Mouse (Mus musculus): ENCODE measurements around the gene Fstl3. TPM values are rescaled to one million over a fixed set of nuclear protein-coding genes. Genes with fewer than 3 reads are reported as not detected.

Fstl3 gene
- polyA plus RNA-seq, 1 experiment: 12.1 TPM

- Histone ChIP-seq H3ac (ENCODE audit: control insufficient read depth, insufficient read length, low read depth) (no peak overlapping the region), H3K79me3 (ENCODE audit: low read depth) (peaks cover 44% of the 10 kb centered on the region), H3K36me3 (ENCODE audit: control insufficient read depth, insufficient read depth) (peaks cover 58% of the 10 kb centered on the region), H3K27me3 (ENCODE audit: control insufficient read depth, insufficient read depth, insufficient read length) (no peaks in the 10 kb centered on the region), H3K79me2 (ENCODE audit: control insufficient read depth, insufficient read depth) (peaks cover 63% of the 10 kb centered on the region), H3K4me3 (ENCODE audit: insufficient read depth, poor library complexity, severe bottlenecking) (no peak overlapping the region)
- TF ChIP-seq MYOG (IDR thresholded peaks at IDR 0.05; ENCODE audit: control insufficient read depth, extremely low read depth, insufficient read length) (no peak), FOSL1 (IDR thresholded peaks at IDR 0.05; ENCODE audit: insufficient read depth, low read length, poor library complexity, severe bottlenecking) (no peak), MAX (IDR thresholded peaks at IDR 0.05) (no peak), MYOD1 (IDR thresholded peaks at IDR 0.05; ENCODE audit: control insufficient read depth, insufficient read length, low read depth) (no peak), CTCF (IDR thresholded peaks at IDR 0.05; ENCODE audit: control insufficient read depth, insufficient read depth, insufficient read length) (no peak), USF1 (IDR thresholded peaks at IDR 0.05; ENCODE audit: low read depth) (no peak), CEBPB (IDR thresholded peaks at IDR 0.05; ENCODE audit: low read depth) (no peak)
Observed at GRCm38 (mm10) chr10:79764234-79764633, 12.8 kb upstream of the Fstl3 start.

DNA sequence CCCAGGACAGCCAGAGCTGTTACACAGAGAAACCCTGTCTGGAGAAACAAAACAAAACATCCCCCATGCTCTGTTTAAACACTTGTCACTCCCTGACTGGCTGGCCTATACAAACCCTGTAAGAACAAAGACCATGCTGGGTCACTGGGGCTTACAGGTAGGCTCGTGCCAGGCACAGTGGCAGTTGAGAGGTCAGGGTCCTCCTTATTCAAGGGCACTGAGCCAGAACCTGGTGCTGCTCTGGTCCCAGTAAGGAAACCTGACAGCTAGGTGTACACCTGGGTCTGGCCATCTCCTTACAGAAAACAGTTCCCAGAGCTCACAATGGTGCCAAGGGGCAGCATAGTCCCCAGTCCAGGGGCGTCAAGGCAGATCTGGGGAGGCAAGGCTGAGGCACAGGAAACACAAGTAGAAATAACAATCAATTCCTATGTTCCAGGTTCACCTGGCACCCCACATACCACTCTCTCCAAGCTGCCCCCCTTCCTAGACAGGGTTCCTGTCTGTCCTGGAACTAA, 11.8 kb upstream of the Fstl3 start:
- TF ChIP-seq MAX (IDR thresholded peaks at IDR 0.05) (no peak), MYOD1 (IDR thresholded peaks at IDR 0.05; ENCODE audit: control insufficient read depth, insufficient read length, low read depth) (no peak), USF1 (IDR thresholded peaks at IDR 0.05; ENCODE audit: low read depth) (no peak), FOSL1 (IDR thresholded peaks at IDR 0.05; ENCODE audit: insufficient read depth, low read length, poor library complexity, severe bottlenecking) (no peak), MYOG (IDR thresholded peaks at IDR 0.05; ENCODE audit: control insufficient read depth, extremely low read depth, insufficient read length) (no peak), CTCF (IDR thresholded peaks at IDR 0.05; ENCODE audit: control insufficient read depth, insufficient read depth, insufficient read length) (no peak), CEBPB (IDR thresholded peaks at IDR 0.05; ENCODE audit: low read depth) (no peak)
- Histone ChIP-seq H3ac (ENCODE audit: control insufficient read depth, insufficient read length, low read depth) (peak overlapping the region; percentile 89), H3K27me3 (ENCODE audit: control insufficient read depth, insufficient read depth, insufficient read length) (no peaks in the 10 kb centered on the region)

GRCm38 (mm10) chr10:79766001-79766507, 11.0 kb upstream of the Fstl3 start:
- no peak for TF ChIP-seq FOSL1 (IDR thresholded peaks at IDR 0.05; ENCODE audit: insufficient read depth, low read length, poor library complexity, severe bottlenecking)
- no peak for TF ChIP-seq MAX (IDR thresholded peaks at IDR 0.05)
- no peak for TF ChIP-seq CEBPB (IDR thresholded peaks at IDR 0.05; ENCODE audit: low read depth)
- TF ChIP-seq USF1 (IDR thresholded peaks at IDR 0.05; ENCODE audit: low read depth): no peak
- TF ChIP-seq MYOD1 (IDR thresholded peaks at IDR 0.05; ENCODE audit: control insufficient read depth, insufficient read length, low read depth): no peak
- TF ChIP-seq CTCF (IDR thresholded peaks at IDR 0.05; ENCODE audit: control insufficient read depth, insufficient read depth, insufficient read length): no peak
- no peak for TF ChIP-seq MYOG (IDR thresholded peaks at IDR 0.05; ENCODE audit: control insufficient read depth, extremely low read depth, insufficient read length)
- Histone ChIP-seq H3K4me3 (ENCODE audit: insufficient read depth, poor library complexity, severe bottlenecking) (peak overlapping the region; percentile 99), H3K79me2 (ENCODE audit: control insufficient read depth, insufficient read depth) (peaks cover 57% of the 10 kb centered on the region), H3K36me3 (ENCODE audit: control insufficient read depth, insufficient read depth) (peaks cover 40% of the 10 kb centered on the region), H3K79me3 (ENCODE audit: low read depth) (peaks cover 44% of the 10 kb centered on the region), H3K27me3 (ENCODE audit: control insufficient read depth, insufficient read depth, insufficient read length) (no peaks in the 10 kb centered on the region), H3ac (ENCODE audit: control insufficient read depth, insufficient read length, low read depth) (peak overlapping the region; percentile 89)

More for the DNA sequence above, 11.8 kb upstream of the Fstl3 start:
- Histone ChIP-seq H3K79me2 (ENCODE audit: control insufficient read depth, insufficient read depth) (peaks cover 63% of the 10 kb centered on the region), H3K79me3 (ENCODE audit: low read depth) (peaks cover 44% of the 10 kb centered on the region), H3K4me3 (ENCODE audit: insufficient read depth, poor library complexity, severe bottlenecking) (peak overlapping the region; percentile 99), H3K36me3 (ENCODE audit: control insufficient read depth, insufficient read depth) (peaks cover 48% of the 10 kb centered on the region)

GRCm38 (mm10) chr10:79766508-79767325, 10.4 kb upstream of the Fstl3 start, which contains the start of gene Rnf126:
TSS of gene Rnf126 (minus strand) at chr10:79766952.
- TF ChIP-seq MAX (IDR thresholded peaks at IDR 0.05): peak; percentile 82
- TF ChIP-seq FOSL1 (IDR thresholded peaks at IDR 0.05; ENCODE audit: insufficient read depth, low read length, poor library complexity, severe bottlenecking): no peak
- H3K36me3 ChIP-seq (ENCODE audit: control insufficient read depth, insufficient read depth): peaks cover 34% of the 10 kb centered on the region

DNA sequence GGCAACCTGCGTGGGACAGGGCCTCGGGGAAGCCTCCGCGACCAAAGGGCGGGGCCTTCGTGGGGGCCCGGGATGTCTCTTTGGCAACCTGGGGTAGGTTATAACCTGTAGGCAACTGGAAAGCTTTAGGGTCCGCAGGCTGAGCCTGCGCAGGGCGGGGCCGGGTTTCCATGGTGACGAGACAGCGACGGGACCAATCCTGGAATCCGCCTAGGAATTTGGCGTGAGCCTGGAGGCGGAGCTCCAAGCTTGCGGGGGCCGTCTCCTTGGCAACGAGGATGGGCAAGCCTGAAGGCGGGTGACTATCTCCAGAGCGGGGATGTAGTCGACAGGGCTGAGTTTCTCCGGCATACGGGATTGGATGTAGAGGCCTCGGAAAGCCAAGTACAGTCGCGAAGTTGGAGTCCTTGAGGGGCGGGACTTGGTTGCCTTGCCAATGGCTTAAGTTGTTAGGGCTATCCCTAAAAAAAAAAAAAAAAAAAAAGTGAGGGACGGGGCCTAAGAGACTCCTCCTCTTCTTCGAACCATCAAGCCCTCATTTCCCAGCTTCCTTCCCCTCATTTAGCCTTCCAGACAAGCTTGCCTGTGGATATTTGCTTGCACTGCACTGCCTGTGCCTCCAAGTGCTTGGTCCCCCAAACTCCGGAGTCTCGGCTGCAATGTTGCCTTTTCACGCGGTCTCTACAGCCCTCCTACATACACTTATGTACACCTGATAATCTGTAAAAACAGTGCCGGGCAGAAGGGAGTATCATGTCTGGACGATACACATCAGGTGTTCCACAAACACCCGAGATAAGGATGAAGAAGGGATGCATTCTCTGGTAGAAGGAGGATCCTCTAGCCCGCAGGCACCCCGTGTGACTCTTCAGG, 9.5 kb upstream of the Fstl3 start:
- Histone ChIP-seq H3ac (ENCODE audit: control insufficient read depth, insufficient read length, low read depth) (peak overlapping the region; percentile 26), H3K27me3 (ENCODE audit: control insufficient read depth, insufficient read depth, insufficient read length) (no peaks in the 10 kb centered on the region), H3K4me3 (ENCODE audit: insufficient read depth, poor library complexity, severe bottlenecking) (peak overlapping the region; percentile 99), H3K79me3 (ENCODE audit: low read depth) (peaks cover 39% of the 10 kb centered on the region), H3K36me3 (ENCODE audit: control insufficient read depth, insufficient read depth) (peaks cover 25% of the 10 kb centered on the region), H3K79me2 (ENCODE audit: control insufficient read depth, insufficient read depth) (peaks cover 42% of the 10 kb centered on the region)
- TF ChIP-seq CTCF (IDR thresholded peaks at IDR 0.05; ENCODE audit: control insufficient read depth, insufficient read depth, insufficient read length) (no peak), MYOG (IDR thresholded peaks at IDR 0.05; ENCODE audit: control insufficient read depth, extremely low read depth, insufficient read length) (no peak), FOSL1 (IDR thresholded peaks at IDR 0.05; ENCODE audit: insufficient read depth, low read length, poor library complexity, severe bottlenecking) (no peak), MAX (IDR thresholded peaks at IDR 0.05) (no peak), USF1 (IDR thresholded peaks at IDR 0.05; ENCODE audit: low read depth) (no peak), MYOD1 (IDR thresholded peaks at IDR 0.05; ENCODE audit: control insufficient read depth, insufficient read length, low read depth) (no peak), CEBPB (IDR thresholded peaks at IDR 0.05; ENCODE audit: low read depth) (no peak)

More at GRCm38 (mm10) chr10:79766508-79767325, 10.4 kb upstream of the Fstl3 start, which contains the start of gene Rnf126:
- H3K79me3 ChIP-seq (ENCODE audit: low read depth): peaks cover 44% of the 10 kb centered on the region
- no peaks in the 10 kb centered on the region for H3K27me3 ChIP-seq (ENCODE audit: control insufficient read depth, insufficient read depth, insufficient read length)
- H3K79me2 ChIP-seq (ENCODE audit: control insufficient read depth, insufficient read depth): peaks cover 50% of the 10 kb centered on the region
- peak within 1 kb of the TSS; percentile 89 for H3ac ChIP-seq (ENCODE audit: control insufficient read depth, insufficient read length, low read depth)
- H3K4me3 ChIP-seq (ENCODE audit: insufficient read depth, poor library complexity, severe bottlenecking): peak within 1 kb of the TSS; percentile 99

Data from C2C12 (cell line).